24 mouse cellular contexts compared by ENCODE assay signal in genomic region chr2:44782746-44783145, GRCm38 (mm10).
"Had no signal": no experiment of that assay in that cellular context is flagged by ENCODE, and none has a peak within 500 bp of the region (broad histone marks: within the 10 kb centered on the region; RNA-seq: fewer than 3 reads in every experiment).

No protein-coding gene starts in this region.

- H3K9me3 ChIP-seq: forebrain, embryonic 15.5 days; heart, embryonic 15.5 days; hindbrain, embryonic 13.5 days; hindbrain, embryonic 15.5 days; limb, embryonic 13.5 days; limb, embryonic 15.5 days; liver, embryonic 12.5 days had no signal

- DNase-seq: forebrain, postnatal 0 days; gastrocnemius, postnatal 14 days; gastrocnemius, postnatal 36 days; heart, adult 11 months; heart, adult 2 months; heart, postnatal 14 days; heart, postnatal 36 days; layer of hippocampus, postnatal 36 days; left cerebral cortex, postnatal 4 days; lung, adult 18-20 months had no signal

- H3K4me1 ChIP-seq: forebrain, embryonic 15.5 days; heart, embryonic 13.5 days; heart, embryonic 15.5 days; hindbrain, embryonic 13.5 days; hindbrain, embryonic 15.5 days; limb, embryonic 13.5 days; limb, embryonic 15.5 days; liver, embryonic 12.5 days had no signal

- H3K27ac ChIP-seq: forebrain, embryonic 15.5 days; heart, adult 2 months; heart, embryonic 13.5 days; heart, embryonic 15.5 days; hindbrain, embryonic 13.5 days; hindbrain, embryonic 15.5 days; hindbrain, postnatal 0 days; kidney, postnatal 0 days; layer of hippocampus, adult 2 months; limb, embryonic 13.5 days; limb, embryonic 15.5 days; liver, embryonic 12.5 days; liver, embryonic 14.5 days had no signal

- ATAC-seq: forebrain, embryonic 15.5 days; forebrain, postnatal 0 days; hindbrain, postnatal 0 days; intestine, embryonic 16.5 days; liver, embryonic 12.5 days had no signal

- H3K36me3 ChIP-seq: forebrain, embryonic 15.5 days; heart, embryonic 13.5 days; heart, embryonic 15.5 days; hindbrain, embryonic 13.5 days; limb, embryonic 13.5 days; limb, embryonic 15.5 days; liver, embryonic 12.5 days had no signal

- H3K4me2 ChIP-seq: forebrain, embryonic 15.5 days; heart, embryonic 11.5 days; heart, embryonic 13.5 days; heart, embryonic 15.5 days; hindbrain, embryonic 13.5 days; hindbrain, embryonic 15.5 days; limb, embryonic 13.5 days; limb, embryonic 15.5 days; liver, embryonic 12.5 days had no signal

- H3K9ac ChIP-seq: forebrain, embryonic 15.5 days; forebrain, postnatal 0 days; heart, embryonic 13.5 days; heart, embryonic 15.5 days; hindbrain, embryonic 13.5 days; hindbrain, embryonic 15.5 days; limb, embryonic 13.5 days; limb, embryonic 15.5 days; liver, embryonic 12.5 days; liver, embryonic 14.5 days had no signal

- H3K4me3 ChIP-seq: forebrain, embryonic 15.5 days; heart, adult 2 months; heart, embryonic 13.5 days; heart, embryonic 15.5 days; hindbrain, embryonic 13.5 days; hindbrain, embryonic 15.5 days; layer of hippocampus, adult 2 months; limb, embryonic 13.5 days; limb, embryonic 15.5 days; liver, embryonic 12.5 days had no signal

- H3K27me3 ChIP-seq: forebrain, embryonic 15.5 days; heart, embryonic 13.5 days; heart, embryonic 15.5 days; hindbrain, embryonic 13.5 days; hindbrain, embryonic 15.5 days; limb, embryonic 13.5 days; limb, embryonic 15.5 days; liver, embryonic 12.5 days had no signal
